Mouse (Mus musculus) cerebellum, adult 2 months (tissue): Measurements from ENCODE around the gene Scn4b.

Experiments
- CTCF ChIP-seq: fragments of 200-500 bp; IDR thresholded peaks from 2 replicates; pipeline ENCODE4 v1.5.1; 2011; ENCODE audit warnings: low read depth, mild to moderate bottlenecking, control low read depth, low read length, moderate library complexity, borderline replicate concordance; ENCODE audit not compliant: insufficient read depth
- POLR2A ChIP-seq: fragments of 200-500 bp; IDR thresholded peaks from 2 replicates; pipeline ENCODE4 v1.6.1; 2011; ENCODE audit warnings: low read length, control low read depth, borderline replicate concordance; ENCODE audit not compliant: insufficient read depth

DNA sequence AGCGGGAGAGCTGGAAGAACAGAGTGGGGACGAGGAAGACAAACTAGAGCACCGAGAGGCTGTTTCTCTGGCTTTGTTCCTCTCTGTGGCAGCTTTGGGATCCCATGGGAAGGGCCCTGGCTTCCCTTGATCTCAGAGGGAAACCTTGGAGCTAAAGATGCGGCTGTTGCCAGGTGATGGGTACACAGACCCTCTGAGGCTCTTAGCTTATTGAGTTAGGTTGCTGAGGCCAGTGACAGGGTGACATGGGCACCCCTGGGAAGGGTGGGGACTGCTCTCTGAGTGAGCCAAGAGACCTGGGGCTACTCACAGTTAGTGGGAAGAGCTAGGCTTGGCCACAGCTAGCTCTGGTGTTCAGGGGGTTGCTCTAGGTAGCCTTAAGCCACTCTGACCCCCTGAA is 57.3 kb downstream of the Scn4b start:
- TF ChIP-seq POLR2A (no peak), CTCF (no peak)
